Mouse (Mus musculus): ENCODE data around the gene 9230112D13Rik.

Gene 9230112D13Rik

GRCm38 (mm10) chr14:34497346-34497745 lies 25.3 kb downstream of the 9230112D13Rik start:
- no peak for DNase-seq (ENCODE audit: low spot score)

- DNase-seq (ENCODE audit: low spot score): no peak
These were observed 28.9 kb downstream of the 9230112D13Rik start for GRCm38 (mm10) chr14:34493682-34494081.

GRCm38 (mm10) chr14:34492688-34493087 lies 29.9 kb downstream of the 9230112D13Rik start:
- no peak for DNase-seq (ENCODE audit: low spot score)

GRCm38 (mm10) chr14:34490965-34491364 lies 31.6 kb downstream of the 9230112D13Rik start:
- no peak for DNase-seq (ENCODE audit: low spot score)

GRCm38 (mm10) chr14:34489928-34490327 lies 32.7 kb downstream of the 9230112D13Rik start:
- no peak for DNase-seq (ENCODE audit: low spot score)

GRCm38 (mm10) chr14:34486169-34486568 lies 36.4 kb downstream of the 9230112D13Rik start:
- no peak for DNase-seq (ENCODE audit: low spot score)

- DNase-seq (ENCODE audit: low spot score): no peak
These were observed 38.9 kb downstream of the 9230112D13Rik start for GRCm38 (mm10) chr14:34483469-34484341.

GRCm38 (mm10) chr14:34471591-34471990 lies 51.0 kb downstream of the 9230112D13Rik start:
- no peak for DNase-seq (ENCODE audit: low spot score)

GRCm38 (mm10) chr14:34466291-34466690 lies 56.3 kb downstream of the 9230112D13Rik start:
- no peak for DNase-seq (ENCODE audit: low spot score)
